Comparison of ENCODE assay signal across 9 mouse cellular contexts in genomic region chr13:55828141-55829017, GRCm38 (mm10). TPM values are rescaled to one million over a fixed set of nuclear protein-coding genes. Genes with fewer than 3 reads are reported as not detected.
A peak's percentile ranks its signal among the peaks of the same experiment; 100 is the strongest.
DNase-seq lines count a peak whose midpoint lies in the region; ATAC-seq lines count a peak whose summit lies in the region.
"Had no signal": no experiment of that assay in that cellular context is flagged by ENCODE, and none has a peak within 500 bp of the region (broad histone marks: within the 10 kb centered on the region; RNA-seq: fewer than 3 reads in every experiment).

No protein-coding gene starts in this region.

- H3K4me2 ChIP-seq in kidney, embryonic 15.5 days = peak overlapping the region; percentile 32
- H3K4me2 ChIP-seq in neural tube, embryonic 11.5 days (ENCODE audit: low read depth) = 0 out of 2 replicates have a peak overlapping the region, but pooled peaks have one; percentile 2

- H3K4me3 ChIP-seq in kidney, embryonic 15.5 days (replicated peaks) = peak overlapping the region; percentile 10
- peak overlapping the region; percentile 63 for H3K4me3 ChIP-seq in embryonic facial prominence, embryonic 10.5 days
- H3K4me3 ChIP-seq in neural tube, embryonic 11.5 days (ENCODE audit: low read depth, low read length) = no peak overlapping the region

- H3K4me1 ChIP-seq in kidney, embryonic 15.5 days = peaks cover 59% of the 10 kb centered on the region
- H3K4me1 ChIP-seq in embryonic facial prominence, embryonic 10.5 days = peaks cover 63% of the 10 kb centered on the region
- peaks cover 10% of the 10 kb centered on the region; the same call in 1 of the 2 replicates for H3K4me1 ChIP-seq in neural tube, embryonic 11.5 days (ENCODE audit: control insufficient read depth, insufficient read depth, low read length)

- WGBS in kidney, embryonic 15.5 days = 1% methylated on average over 50 of the region's 50 CpGs
- under 1% methylated on average over 50 of the region's 50 CpGs for WGBS in embryonic facial prominence, embryonic 10.5 days
- WGBS in neural tube, embryonic 11.5 days = under 1% methylated on average over 50 of the region's 50 CpGs

- no peak overlapping the region for H3K9ac ChIP-seq in kidney, embryonic 15.5 days
- peak overlapping the region; percentile 1; the same call in 1 of the 2 replicates for H3K9ac ChIP-seq in neural tube, embryonic 11.5 days (ENCODE audit: low read length)

- intact Hi-C loops in left cerebral cortex, postnatal 36 days (cut with DNase I) = loop anchor here (5.0 kb wide), 1 partner anchor 134 kb away; no protein-coding TSS in a partner anchor

- H3K27ac ChIP-seq in kidney, embryonic 15.5 days = no peak overlapping the region
- peak overlapping the region; percentile 89 for H3K27ac ChIP-seq in embryonic facial prominence, embryonic 10.5 days (replicated peaks)
- no peak overlapping the region for H3K27ac ChIP-seq in neural tube, embryonic 11.5 days (ENCODE audit: low read depth, low read length)

- H3K9me3 ChIP-seq in kidney, embryonic 15.5 days (replicated peaks) = no peaks in the 10 kb centered on the region
- no peaks in the 10 kb centered on the region for H3K9me3 ChIP-seq in embryonic facial prominence, embryonic 10.5 days
- no peaks in the 10 kb centered on the region for H3K9me3 ChIP-seq in neural tube, embryonic 11.5 days (ENCODE audit: control insufficient read depth, low read length)

- peaks cover 94% of the 10 kb centered on the region for H3K27me3 ChIP-seq in kidney, embryonic 15.5 days
- peaks cover 98% of the 10 kb centered on the region for H3K27me3 ChIP-seq in embryonic facial prominence, embryonic 10.5 days (replicated peaks; ENCODE audit: low read depth, poor library complexity, severe bottlenecking)
- peaks cover 93% of the 10 kb centered on the region for H3K27me3 ChIP-seq in neural tube, embryonic 11.5 days (ENCODE audit: control insufficient read depth, insufficient read depth, low read length)

- no peak for ATAC-seq in kidney, embryonic 15.5 days (replicated peaks; ENCODE audit: low FRiP score)
- no peak for ATAC-seq in neural tube, embryonic 11.5 days (ENCODE audit: insufficient read depth, low FRiP score, low TSS enrichment)

- no peak for DNase-seq in kidney, adult 8-10 months
- peak; percentile 69 for DNase-seq in embryonic facial prominence, embryonic 10.5 days (ENCODE audit: low spot score)
- peak; percentile 22 for DNase-seq in heart, postnatal 4 days
- peak; percentile 65 for DNase-seq in neural tube, embryonic 11.5 days (ENCODE audit: low spot score)
- no peak for DNase-seq in left cerebral cortex, postnatal 36 days (ENCODE audit: low spot score in 2 of 2)
- DNase-seq in layer of hippocampus, adult 9-11 months = no peak
- DNase-seq in left cerebral cortex, adult 18-20 months (ENCODE audit: low spot score in 2 of 2) = no peak

- no peaks in the 10 kb centered on the region for H3K36me3 ChIP-seq in kidney, embryonic 15.5 days
- peaks cover 16% of the 10 kb centered on the region; the same call in 1 of the 2 replicates for H3K36me3 ChIP-seq in embryonic facial prominence, embryonic 10.5 days (replicated peaks)
- no peaks in the 10 kb centered on the region for H3K36me3 ChIP-seq in neural tube, embryonic 11.5 days (ENCODE audit: control insufficient read depth, insufficient read depth, low read length)

RNA-seq across cellular contexts. Expression of gene Pitx1, which starts 7.6 kb away (rescaled TPM):
- 2.0 and 3.6 TPM in 2 replicates for polyA plus RNA-seq in kidney, embryonic 15.5 days (2015; fragmentation: Nextera tagmentation; extraction: Ambion mirVana)
- polyA plus RNA-seq in embryonic facial prominence, embryonic 10.5 days (2016; fragmentation: Nextera tagmentation; extraction: Ambion mirVana) = 44.2 and 52.9 TPM in 2 replicates
- total RNA-seq in heart, postnatal 4 days (2021) = not detected
- 2.6 and 5.2 TPM in 2 replicates for polyA plus RNA-seq in neural tube, embryonic 11.5 days (2014; fragmentation: Nextera tagmentation; extraction: Ambion mirVana)
- not detected for total RNA-seq in left cerebral cortex, postnatal 36 days (2021)
- total RNA-seq in left cerebral cortex, adult 18-20 months (2021) = not detected
- total RNA-seq: layer of hippocampus, postnatal 14 days had no signal

RNA-seq across cellular contexts. Expression of gene Catsper3, which starts 44.0 kb away (rescaled TPM):
- not detected in 2 replicates for polyA plus RNA-seq in kidney, embryonic 15.5 days (2015; fragmentation: Nextera tagmentation; extraction: Ambion mirVana)
- polyA plus RNA-seq in embryonic facial prominence, embryonic 10.5 days (2016; fragmentation: Nextera tagmentation; extraction: Ambion mirVana) = not detected in 2 replicates
- under 1 TPM in 1 of 2 experiments, not detected in 1; 0.33 TPM for total RNA-seq in heart, postnatal 4 days (2021)
- not detected in 2 replicates for polyA plus RNA-seq in neural tube, embryonic 11.5 days (2014; fragmentation: Nextera tagmentation; extraction: Ambion mirVana)
- under 1 TPM; 0.25 to 0.29 TPM for total RNA-seq in left cerebral cortex, postnatal 36 days (2021)
- under 1 TPM in 1 of 2 experiments, not detected in 1; 0.37 TPM for total RNA-seq in left cerebral cortex, adult 18-20 months (2021)

Comparison
In these comparisons a context has a peak if more than half of its experiments do, and no peak if none do; other contexts are left out.
1. DNase-seq: peak in embryonic facial prominence, embryonic 10.5 days (single experiment), heart, postnatal 4 days (single experiment) and neural tube, embryonic 11.5 days (single experiment); none in kidney, adult 8-10 months (0 of 2), left cerebral cortex, postnatal 36 days (0 of 2), layer of hippocampus, adult 9-11 months (single experiment) and left cerebral cortex, adult 18-20 months (0 of 2).